Mouse (Mus musculus) adrenal gland, adult 2 months (tissue): ENCODE measurements at regions not wholly inside any gene's neighbourhood (a gene's known extent, or its start where the extent isn't known, plus 50 kb on each side); places are given as distances from the start of the nearest gene placed in this dataset.

Experiments
- DNase-seq: peaks from one replicate; pipeline ENCODE4 v3.0.0; 2021

- no peak for DNase-seq
Measured at GRCm38 (mm10) chr1:34930571-34930970, 80.8 kb downstream of the Plekhb2 start.

GRCm38 (mm10) chr1:34943196-34943595, 93.4 kb downstream of the Plekhb2 start:
- no peak for DNase-seq

DNA sequence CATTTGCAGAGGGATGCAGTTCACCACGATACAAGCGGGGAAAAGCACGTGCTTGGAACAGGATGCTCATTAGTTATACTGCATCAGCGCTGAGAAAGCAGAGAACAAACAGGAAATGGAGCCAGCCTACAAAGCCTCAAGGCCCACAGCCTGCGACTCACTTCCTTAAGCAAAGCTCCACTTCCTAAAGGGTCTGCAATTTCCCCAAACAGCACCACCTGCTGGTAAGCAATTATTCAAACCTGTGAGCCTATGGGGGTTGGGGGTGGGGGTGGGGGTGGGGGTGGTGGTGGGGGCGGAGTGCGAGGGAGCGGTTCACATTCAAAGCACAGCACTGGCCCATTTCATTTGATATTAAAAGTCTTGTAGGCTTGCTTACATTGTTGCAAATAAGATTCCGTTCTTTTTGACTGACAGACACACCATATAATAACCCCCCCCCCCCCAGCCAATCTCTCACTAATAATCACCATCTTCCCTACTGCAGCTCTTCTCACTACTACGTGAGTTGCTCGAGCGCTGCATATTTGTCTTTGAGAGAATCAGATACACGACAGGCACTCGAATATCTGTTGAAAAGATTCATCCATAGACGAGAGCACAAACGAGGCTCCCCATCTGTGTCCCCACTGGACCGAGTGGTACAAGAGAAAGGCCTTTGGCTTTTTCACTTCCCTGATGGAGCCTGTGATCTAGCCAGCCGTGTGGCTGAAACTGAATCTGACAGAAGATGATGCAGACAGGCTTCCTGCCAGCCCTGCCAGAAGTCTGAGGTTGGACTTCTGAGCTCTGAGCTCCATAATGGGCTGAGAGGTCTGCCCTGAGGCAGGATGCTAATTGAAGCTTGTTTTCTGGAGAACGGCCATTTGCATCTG, 112.1 kb downstream of the Plekhb2 start:
- no peak for DNase-seq

DNA sequence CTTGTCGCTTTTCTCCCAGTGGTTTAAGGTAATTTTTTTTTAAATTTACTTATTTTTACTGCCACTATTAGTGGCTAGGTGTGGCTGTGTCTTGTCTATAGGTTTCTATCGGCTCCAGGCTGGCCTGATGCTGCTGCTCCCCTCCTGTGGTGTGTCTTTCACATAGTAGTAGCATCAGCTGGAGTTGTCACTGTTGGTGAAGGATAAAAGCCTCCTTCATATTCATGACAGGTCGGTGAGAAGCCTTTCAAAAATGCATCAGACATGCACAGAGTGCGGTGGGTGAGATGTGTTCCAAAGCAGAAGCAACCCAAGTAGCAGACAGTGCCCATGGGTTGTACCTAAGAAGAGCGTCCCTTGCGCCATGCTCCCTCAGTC, 112.7 kb downstream of the Plekhb2 start:
- no peak for DNase-seq

DNA sequence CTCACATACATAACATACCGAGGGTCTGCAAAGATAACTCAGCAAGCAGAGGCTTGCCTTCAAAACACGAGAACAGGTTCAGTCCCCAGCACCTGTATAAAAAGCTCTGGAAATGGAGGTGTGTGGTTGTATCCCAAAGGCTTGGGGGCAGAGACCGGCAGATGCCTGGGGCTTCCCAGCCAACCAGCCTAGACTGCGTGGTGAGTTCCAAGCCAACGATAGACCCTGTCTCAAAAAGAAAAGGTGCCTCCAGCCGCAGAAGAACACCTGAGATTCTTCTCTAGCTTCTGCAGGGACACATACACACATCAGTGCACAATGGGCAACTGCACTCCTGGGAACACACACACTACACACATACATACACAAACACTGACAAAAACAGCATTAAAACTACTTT, 125.0 kb downstream of the Plekhb2 start:
- no peak for DNase-seq

DNA sequence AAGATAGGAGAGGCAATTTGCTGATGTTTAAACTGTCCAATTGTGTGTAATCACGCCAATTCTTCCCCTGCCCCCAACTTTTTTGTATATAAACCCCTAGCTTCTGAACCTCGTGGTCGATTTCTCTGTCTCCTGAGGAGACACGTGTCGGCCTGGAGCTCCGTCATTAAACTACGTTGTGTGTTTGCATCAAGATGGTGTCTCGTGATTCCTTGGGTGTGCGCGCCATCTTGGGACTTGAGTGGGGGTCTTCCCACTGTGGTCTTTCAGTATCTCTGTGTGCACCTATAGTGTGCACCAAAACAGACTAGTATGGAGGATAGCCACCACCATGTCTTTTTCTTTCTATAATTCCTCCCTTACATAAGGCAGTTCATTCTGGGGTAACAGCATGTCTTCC, 128.4 kb downstream of the Plekhb2 start:
- no peak for DNase-seq

DNA sequence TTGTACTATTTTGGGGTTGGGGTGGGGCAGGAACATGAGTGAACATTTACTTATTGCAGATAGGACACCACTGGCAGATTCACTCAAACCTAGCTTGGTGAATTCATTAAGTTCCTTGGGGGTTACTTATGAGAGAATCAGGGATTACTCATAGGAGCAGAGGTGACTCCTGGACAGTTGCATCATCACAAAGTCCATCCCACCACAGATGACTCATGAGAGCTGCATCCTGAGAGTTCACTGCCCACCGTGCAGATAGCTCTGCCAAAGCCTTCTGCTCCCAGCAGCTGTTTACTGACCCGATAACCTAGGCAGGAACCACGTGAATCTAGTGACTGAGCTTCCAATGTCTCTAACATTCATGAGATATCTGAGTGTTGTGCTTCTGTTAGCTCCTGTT, 129.6 kb downstream of the Plekhb2 start:
- DNase-seq = no peak

DNA sequence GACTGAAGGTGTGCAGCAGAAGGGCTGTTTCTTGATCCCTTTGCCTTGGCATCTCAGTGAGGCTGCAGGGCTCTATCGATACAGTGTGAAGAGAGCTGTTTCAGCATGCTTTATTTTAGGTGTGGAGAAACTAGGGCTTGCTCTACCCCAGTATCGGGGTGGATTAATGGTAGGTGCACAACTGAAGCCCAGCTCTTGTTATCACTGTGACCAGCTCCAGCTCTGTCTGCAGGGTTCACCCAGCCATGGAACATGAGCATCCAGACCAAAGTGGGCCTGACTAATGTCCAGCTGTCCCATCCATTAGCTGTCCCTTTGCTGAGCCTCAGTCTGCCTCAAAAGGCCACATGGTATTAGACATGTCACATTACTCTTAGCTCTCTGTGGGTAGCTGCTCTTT, 132.2 kb downstream of the Plekhb2 start:
- no peak for DNase-seq

DNA sequence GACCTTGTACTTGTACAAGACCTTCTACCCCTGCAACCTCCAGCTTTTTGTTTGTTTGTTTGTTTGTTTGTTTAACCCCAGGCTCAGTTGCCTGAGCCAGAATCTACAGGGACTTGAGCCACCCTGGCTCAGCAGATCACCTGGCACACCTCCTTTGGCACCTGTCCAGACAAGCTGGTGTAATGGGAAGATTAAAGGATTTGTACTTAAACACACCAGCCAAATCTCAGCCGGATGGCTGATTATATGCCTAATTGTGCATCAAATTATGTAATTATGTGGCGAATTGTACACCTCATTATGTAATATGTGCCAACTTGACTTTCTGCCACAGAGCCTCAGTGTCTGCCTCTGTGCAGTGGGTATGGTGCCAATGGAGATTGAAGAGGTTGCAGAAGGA, 133.2 kb downstream of the Plekhb2 start:
- DNase-seq = no peak

DNA sequence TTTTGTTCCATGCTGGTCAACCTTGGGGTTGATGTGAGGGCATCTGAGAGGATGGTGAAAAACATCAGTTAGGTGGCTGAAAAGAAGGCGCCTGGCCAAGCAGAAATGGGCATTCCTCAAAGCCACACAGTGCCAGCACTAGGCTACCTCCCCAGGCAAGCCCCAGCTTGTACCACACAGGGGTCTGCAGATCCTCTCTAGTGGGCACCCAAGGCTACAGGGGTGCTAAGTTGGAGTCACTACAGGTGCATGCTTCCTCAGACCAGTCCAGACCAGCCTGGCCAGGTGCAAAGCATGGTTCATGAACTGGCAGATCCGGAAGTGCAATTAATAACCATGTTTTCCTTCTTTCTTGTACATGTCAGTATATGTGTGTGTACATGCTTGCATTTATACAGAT, 137.1 kb downstream of the Plekhb2 start:
- DNase-seq = no peak

DNA sequence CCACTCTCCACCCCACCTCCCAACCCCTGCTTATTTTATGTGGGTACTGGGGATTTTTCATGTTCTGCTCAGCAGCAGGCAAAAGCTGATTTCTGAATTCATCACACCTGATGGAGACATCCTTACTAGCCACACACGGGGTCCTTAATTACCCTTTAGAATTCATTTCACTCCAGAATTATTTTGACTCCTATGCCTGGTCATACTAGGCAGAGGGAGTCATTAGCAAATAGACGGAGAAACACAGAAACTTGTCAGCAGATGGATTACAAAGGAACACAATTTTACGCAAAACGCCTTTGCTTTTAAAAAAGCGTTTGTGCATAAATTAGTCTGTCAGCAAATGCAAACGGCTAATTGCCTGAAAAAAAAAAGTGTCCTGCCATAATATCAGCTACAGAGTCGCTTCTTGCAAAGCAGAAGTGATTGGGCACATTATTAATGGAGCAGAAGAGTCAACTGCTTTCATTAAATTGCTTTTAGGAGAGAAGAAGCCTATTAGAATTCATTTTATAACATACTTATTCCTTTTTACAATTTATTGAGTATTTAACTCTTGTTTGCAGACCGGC, 138.0 kb downstream of the Plekhb2 start:
- no peak for DNase-seq

DNA sequence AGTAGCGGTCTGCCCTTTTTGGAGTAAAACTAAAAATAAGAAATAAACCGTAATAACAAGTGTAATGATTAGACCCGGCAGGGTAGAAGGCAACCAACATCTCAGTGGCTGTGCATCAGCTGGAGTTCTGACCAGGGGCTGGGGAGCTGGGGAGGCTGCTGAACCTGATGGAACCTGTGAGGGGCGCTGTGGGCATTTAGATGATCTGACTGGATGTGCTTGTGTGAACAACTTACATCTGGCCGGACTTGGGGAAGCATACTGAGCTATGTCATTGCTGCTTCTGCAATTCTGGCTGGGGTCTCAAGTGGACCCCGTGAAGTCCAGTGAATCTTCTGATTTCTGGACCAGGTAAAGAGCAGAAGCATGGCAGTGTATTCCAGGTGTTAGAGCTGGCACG, 138.4 kb downstream of the Plekhb2 start:
- no peak for DNase-seq

DNA sequence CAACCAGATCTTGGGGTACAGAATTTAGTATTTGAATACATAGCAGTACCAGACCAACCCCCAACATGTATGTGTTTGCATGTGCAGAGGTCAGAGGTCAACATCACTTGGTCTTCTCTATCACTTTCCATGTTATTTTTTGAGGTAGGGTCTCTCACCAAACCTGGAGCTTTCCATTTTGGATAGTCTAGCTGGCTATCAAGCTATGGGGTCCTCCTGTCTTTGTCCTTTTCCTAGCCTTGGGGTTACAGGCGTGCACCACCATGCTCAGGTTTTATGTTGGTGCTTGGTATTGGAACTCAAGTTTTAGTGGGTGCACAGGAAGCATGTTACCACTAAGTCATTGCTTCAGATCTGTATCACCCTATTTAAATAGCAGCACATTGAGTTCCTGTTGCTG, 151.0 kb downstream of the Plekhb2 start:
- DNase-seq = no peak

- no peak for DNase-seq
Measured at GRCm38 (mm10) chr1:35017471-35017870, 167.7 kb downstream of the Plekhb2 start.

GRCm38 (mm10) chr1:35032619-35033018, 182.8 kb downstream of the Plekhb2 start:
- DNase-seq = peak; percentile 3

DNA sequence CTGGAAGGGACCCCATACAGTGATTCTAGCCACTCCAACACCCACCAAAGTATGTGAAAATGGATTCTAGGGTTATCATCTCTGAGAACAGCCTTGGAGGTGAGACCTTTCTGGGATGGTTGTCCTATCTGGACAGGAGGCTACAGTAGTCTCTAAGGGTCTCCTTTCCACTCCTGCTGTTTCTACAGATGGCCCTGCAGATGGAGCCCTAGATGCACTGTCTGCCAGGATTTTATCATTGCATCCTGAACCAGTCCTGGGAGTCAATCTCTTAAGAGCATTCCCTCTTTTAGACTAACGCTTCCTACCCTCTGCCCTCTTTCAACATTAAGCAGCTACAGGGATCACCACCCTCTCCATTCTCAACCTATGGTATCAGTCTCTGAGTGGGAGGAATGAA, 223.0 kb downstream of the Plekhb2 start:
- no peak for DNase-seq

DNA sequence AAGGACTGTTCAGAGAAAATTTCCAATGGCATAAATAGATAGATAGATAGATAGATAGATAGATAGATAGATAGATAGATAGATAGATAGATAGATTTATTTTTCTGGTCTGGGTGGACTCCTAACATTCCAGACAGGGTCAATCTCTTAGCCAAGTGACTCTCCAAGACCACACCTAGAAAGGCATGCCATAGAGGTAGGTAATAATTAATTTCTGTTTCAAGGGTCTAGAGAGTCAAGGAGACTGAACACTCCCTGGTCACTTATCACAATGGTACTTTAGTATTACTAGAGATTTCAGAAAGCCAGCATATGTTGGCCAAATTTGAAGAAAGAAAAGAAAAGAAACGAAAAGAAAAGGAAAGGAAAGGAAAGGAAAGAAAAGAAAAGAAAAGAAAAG, 245.1 kb downstream of the Plekhb2 start:
- DNase-seq = no peak

DNA sequence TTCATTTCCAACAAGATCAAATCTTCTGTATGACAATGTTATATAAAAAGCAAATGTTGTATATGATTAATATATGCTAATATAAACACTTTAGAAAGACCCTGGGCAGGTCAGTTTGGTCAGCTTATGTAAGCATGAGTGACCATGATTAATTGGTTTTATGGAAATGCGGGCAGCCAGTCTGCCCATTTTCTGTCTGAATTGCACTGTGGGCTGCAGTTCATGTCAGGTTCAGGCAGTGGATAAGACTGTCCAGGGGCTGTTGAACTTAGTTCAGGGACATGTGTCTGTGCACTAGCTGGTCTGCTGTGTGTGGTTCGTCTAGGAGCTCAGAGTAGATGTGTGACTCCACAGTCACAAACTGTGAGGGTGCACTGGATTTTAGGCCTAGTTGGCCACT, 246.0 kb downstream of the Plekhb2 start:
- no peak for DNase-seq

GRCm38 (mm10) chr1:35106665-35107064, 256.9 kb downstream of the Plekhb2 start:
- no peak for DNase-seq

DNA sequence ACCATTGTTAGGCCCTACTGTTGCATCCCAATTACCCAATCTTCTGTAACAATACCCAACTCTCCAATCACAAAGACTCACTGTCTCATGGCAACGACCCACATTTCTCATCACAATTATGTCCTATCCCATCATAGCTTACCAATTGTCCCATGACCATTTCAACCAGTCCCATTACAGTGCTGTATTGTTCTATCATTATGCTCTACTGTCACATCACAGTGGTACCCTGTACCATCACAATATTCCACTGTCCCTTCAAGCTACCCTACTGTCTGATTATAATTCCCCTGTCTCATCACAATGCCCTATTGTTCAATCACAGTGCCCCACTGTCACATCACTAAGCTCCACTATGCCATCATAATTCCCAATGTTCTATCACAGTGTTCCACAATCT, 260.0 kb downstream of the Plekhb2 start:
- DNase-seq = no peak

GRCm38 (mm10) chr1:35115521-35115920, 265.7 kb downstream of the Plekhb2 start:
- DNase-seq = no peak

GRCm38 (mm10) chr1:35137907-35138306, 288.1 kb downstream of the Plekhb2 start:
- DNase-seq = no peak

DNA sequence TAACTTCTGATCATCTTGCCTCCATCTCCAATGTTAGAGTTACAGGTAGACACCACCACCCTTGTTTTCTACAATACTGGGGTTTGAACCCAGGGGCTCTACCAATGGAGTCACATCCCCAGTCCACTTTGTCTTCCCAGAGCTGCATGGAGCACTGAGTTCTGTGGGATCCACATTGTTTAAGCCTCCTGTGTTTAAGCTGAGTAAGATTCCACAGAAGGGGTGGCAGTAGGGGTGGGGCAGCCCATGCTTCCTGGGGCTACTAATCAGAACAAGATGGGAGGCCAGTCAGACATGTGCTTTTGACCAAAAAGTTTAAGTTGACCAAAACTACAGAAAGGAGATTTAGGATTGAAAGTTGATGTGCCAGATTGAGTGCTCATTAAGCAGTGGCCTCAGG, 299.3 kb downstream of the Plekhb2 start:
- DNase-seq = no peak

- DNase-seq = no peak
Measured at GRCm38 (mm10) chr1:35162506-35162905, 312.7 kb downstream of the Plekhb2 start.
